Mouse (Mus musculus): Measurements from ENCODE around the gene Eif1. TPM values are rescaled to one million over a fixed set of nuclear protein-coding genes. Genes with fewer than 3 reads are reported as not detected.

Eif1 gene
- 534 and 1,722 TPM in 2 replicates for polyA plus RNA-seq (2021; fragmentation: Nextera tagmentation)
- long read RNA-seq, experiment 1, transcript Eif1-202 (2 exons, 383 nt) = minor isoform, 5 of 908 reads
- long read RNA-seq, experiment 1, transcript Eif1-201 (4 exons, 1,322 nt) = major isoform, 858 of 908 reads
- long read RNA-seq, experiment 1, transcript Eif1-203 (3 exons, 447 nt) = minor isoform, 17 of 908 reads
- long read RNA-seq, experiment 1, partial matches to known transcripts = 1 of 908 reads
- long read RNA-seq, experiment 1, other reads (novel, unspliced or antisense) = 25 of 908 reads
- long read RNA-seq, experiment 2, transcript Eif1-203 (3 exons, 447 nt) = minor isoform, 46 of 492 reads
- long read RNA-seq, experiment 2, transcript Eif1-202 (2 exons, 383 nt) = minor isoform, 7 of 492 reads
- long read RNA-seq, experiment 2, transcript Eif1-201 (4 exons, 1,322 nt) = major isoform, 401 of 492 reads
- long read RNA-seq, experiment 2, partial matches to known transcripts = 36 of 492 reads
- long read RNA-seq, experiment 2, other reads (novel, unspliced or antisense) = 2 of 492 reads

GRCm38 (mm10) chr11:100319492-100320171 lies at the start of gene Eif1:
Gene Eif1, plus strand, starts transcription at chr11:100319885.

GRCm38 (mm10) chr11:100333944-100334457 lies 14.3 kb downstream of the Eif1 start, which contains the start of gene Gast:
Gene Gast, plus strand, starts transcription at chr11:100334407.

GRCm38 (mm10) chr11:100355972-100356818 lies 36.5 kb downstream of the Eif1 start, which contains the start of gene Hap1:
Gene Hap1, minus strand, starts transcription at chr11:100356128.

Other genes starting within 250 kb of the Eif1 start
- not detected in 2 replicates for gene Krt32, start 231.7 kb upstream of the Eif1 start, polyA plus RNA-seq (2021; fragmentation: Nextera tagmentation)
- gene Krt35, start 223.6 kb upstream of the Eif1 start, polyA plus RNA-seq (2021; fragmentation: Nextera tagmentation) = not detected in 2 replicates
- not detected in 2 replicates for gene Krt36, start 214.3 kb upstream of the Eif1 start, polyA plus RNA-seq (2021; fragmentation: Nextera tagmentation)
- gene Krt13, start 198.3 kb upstream of the Eif1 start, polyA plus RNA-seq (2021; fragmentation: Nextera tagmentation) = not detected in 2 replicates
- gene Krt15, start 184.0 kb upstream of the Eif1 start, polyA plus RNA-seq (2021; fragmentation: Nextera tagmentation) = 0.11 and 0.40 TPM in 2 replicates
- not detected in 2 replicates for gene Krt19, start 171.2 kb upstream of the Eif1 start, polyA plus RNA-seq (2021; fragmentation: Nextera tagmentation)
- 0.22 and 0.24 TPM in 2 replicates for gene Krt9, start 126.6 kb upstream of the Eif1 start, polyA plus RNA-seq (2021; fragmentation: Nextera tagmentation)
- gene Krt14, start 112.3 kb upstream of the Eif1 start, polyA plus RNA-seq (2021; fragmentation: Nextera tagmentation) = not detected in 2 replicates
- not detected in 2 replicates for gene Krt16, start 71.0 kb upstream of the Eif1 start, polyA plus RNA-seq (2021; fragmentation: Nextera tagmentation)
- 0.29 and 0.43 TPM in 2 replicates for gene Krt17, start 58.9 kb upstream of the Eif1 start, polyA plus RNA-seq (2021; fragmentation: Nextera tagmentation)
- gene Krt42, start 50.0 kb upstream of the Eif1 start, polyA plus RNA-seq (2021; fragmentation: Nextera tagmentation) = not detected in 2 replicates
- not detected in 2 replicates for gene Gast, start 14.5 kb downstream of the Eif1 start, polyA plus RNA-seq (2021; fragmentation: Nextera tagmentation)
- 24.0 and 25.4 TPM in 2 replicates for gene Hap1, start 36.2 kb downstream of the Eif1 start, polyA plus RNA-seq (2021; fragmentation: Nextera tagmentation)
- 36.0 and 41.1 TPM in 2 replicates for gene Jup, start 77.9 kb downstream of the Eif1 start, polyA plus RNA-seq (2021; fragmentation: Nextera tagmentation)
- 16.7 and 16.8 TPM in 2 replicates for gene P3h4, start 95.0 kb downstream of the Eif1 start, polyA plus RNA-seq (2021; fragmentation: Nextera tagmentation)
- gene Fkbp10, start 95.8 kb downstream of the Eif1 start, polyA plus RNA-seq (2021; fragmentation: Nextera tagmentation) = 5.2 and 6.7 TPM in 2 replicates
- 50.8 and 54.8 TPM in 2 replicates for gene Nt5c3b, start 121.9 kb downstream of the Eif1 start, polyA plus RNA-seq (2021; fragmentation: Nextera tagmentation)
- gene Klhl10, start 122.0 kb downstream of the Eif1 start, polyA plus RNA-seq (2021; fragmentation: Nextera tagmentation) = 0.34 and 0.44 TPM in 2 replicates
- gene Klhl11, start 152.9 kb downstream of the Eif1 start, polyA plus RNA-seq (2021; fragmentation: Nextera tagmentation) = 14.7 and 17.5 TPM in 2 replicates
- gene Acly, start 208.1 kb downstream of the Eif1 start, polyA plus RNA-seq (2021; fragmentation: Nextera tagmentation) = 72.4 and 92.4 TPM in 2 replicates
- gene Ttc25, start 225.7 kb downstream of the Eif1 start, polyA plus RNA-seq (2021; fragmentation: Nextera tagmentation) = 0.95 and 1.1 TPM in 2 replicates

All from left cerebral cortex, adult 6 months (tissue).